Mouse (Mus musculus): ENCODE measurements at regions not wholly inside any gene's neighbourhood (a gene's known extent, or its start where the extent isn't known, plus 50 kb on each side); places are given as distances from the start of the nearest gene placed in this dataset.

GRCm38 (mm10) chr1:28677700-28678099, 102.4 kb downstream of the Gm597 start:
- peak; percentile 84 for DNase-seq (ENCODE audit: low read depth)
- TF ChIP-seq POLR2A (IDR thresholded peaks at IDR 0.05; ENCODE audit: borderline replicate concordance, extremely low read depth, insufficient read depth, insufficient read length, poor library complexity, severe bottlenecking): no peak
- no peak for TF ChIP-seq CTCF (IDR thresholded peaks at IDR 0.05; ENCODE audit: borderline replicate concordance, extremely low read depth, insufficient read depth, insufficient read length)

GRCm38 (mm10) chr1:28675336-28675735, 104.7 kb downstream of the Gm597 start:
- no peak for DNase-seq (ENCODE audit: low read depth)
- TF ChIP-seq CTCF (IDR thresholded peaks at IDR 0.05; ENCODE audit: borderline replicate concordance, extremely low read depth, insufficient read depth, insufficient read length) (no peak), POLR2A (IDR thresholded peaks at IDR 0.05; ENCODE audit: borderline replicate concordance, extremely low read depth, insufficient read depth, insufficient read length, poor library complexity, severe bottlenecking) (no peak)

GRCm38 (mm10) chr1:28640818-28641217, 139.2 kb downstream of the Gm597 start:
- peak; percentile 82 for DNase-seq (ENCODE audit: low read depth)
- no peak for TF ChIP-seq CTCF (IDR thresholded peaks at IDR 0.05; ENCODE audit: borderline replicate concordance, extremely low read depth, insufficient read depth, insufficient read length)
- TF ChIP-seq POLR2A (IDR thresholded peaks at IDR 0.05; ENCODE audit: borderline replicate concordance, extremely low read depth, insufficient read depth, insufficient read length, poor library complexity, severe bottlenecking): no peak

- DNase-seq (ENCODE audit: low read depth): peak; percentile 11
- TF ChIP-seq CTCF (IDR thresholded peaks at IDR 0.05; ENCODE audit: borderline replicate concordance, extremely low read depth, insufficient read depth, insufficient read length) (no peak), POLR2A (IDR thresholded peaks at IDR 0.05; ENCODE audit: borderline replicate concordance, extremely low read depth, insufficient read depth, insufficient read length, poor library complexity, severe bottlenecking) (no peak)
These were observed 157.3 kb downstream of the Gm597 start for GRCm38 (mm10) chr1:28622745-28623144.

GRCm38 (mm10) chr1:28602383-28602782, 177.7 kb downstream of the Gm597 start:
- DNase-seq (ENCODE audit: low read depth): peak; percentile 31
- TF ChIP-seq POLR2A (IDR thresholded peaks at IDR 0.05; ENCODE audit: borderline replicate concordance, extremely low read depth, insufficient read depth, insufficient read length, poor library complexity, severe bottlenecking) (no peak), CTCF (IDR thresholded peaks at IDR 0.05; ENCODE audit: borderline replicate concordance, extremely low read depth, insufficient read depth, insufficient read length) (no peak)

GRCm38 (mm10) chr1:28565383-28566154, 214.5 kb downstream of the Gm597 start:
- DNase-seq (ENCODE audit: low read depth): no peak
- TF ChIP-seq CTCF (IDR thresholded peaks at IDR 0.05; ENCODE audit: borderline replicate concordance, extremely low read depth, insufficient read depth, insufficient read length) (no peak), POLR2A (IDR thresholded peaks at IDR 0.05; ENCODE audit: borderline replicate concordance, extremely low read depth, insufficient read depth, insufficient read length, poor library complexity, severe bottlenecking) (no peak)

- TF ChIP-seq CTCF (IDR thresholded peaks at IDR 0.05; ENCODE audit: borderline replicate concordance, extremely low read depth, insufficient read depth, insufficient read length): no peak
- no peak for TF ChIP-seq POLR2A (IDR thresholded peaks at IDR 0.05; ENCODE audit: borderline replicate concordance, extremely low read depth, insufficient read depth, insufficient read length, poor library complexity, severe bottlenecking)
These were observed 216.2 kb downstream of the Gm597 start for GRCm38 (mm10) chr1:28563894-28564293.

More at GRCm38 (mm10) chr1:28563894-28564293, 216.2 kb downstream of the Gm597 start:
- no peak for DNase-seq (ENCODE audit: low read depth)

Measured in brain, embryonic 14.5 days (tissue).